Mouse (Mus musculus) forebrain, embryonic 15.5 days (tissue): ENCODE measurements around the gene Slc20a1. TPM values are rescaled to one million over a fixed set of nuclear protein-coding genes. Genes with fewer than 3 reads are reported as not detected.

ENCODE experiments used
- ATAC-seq: fragments of 200-750 bp; cut with Nextera tagmentation; replicated peaks from 2 replicates; pipeline ENCODE4 v1.8.0; 2017; ENCODE audit warnings: mild to moderate bottlenecking, moderate TSS enrichment, moderate library complexity
- H3K27ac ChIP-seq: fragments of 300-500 bp; sonication (generic); replicated peaks from 2 replicates; pipeline ENCODE4 v1.5.1; 2015; ENCODE audit warnings: mild to moderate bottlenecking, inconsistent platforms
- H3K27me3 ChIP-seq: fragments of 300-500 bp; sonication (generic); 2 replicates; pipeline ENCODE4 v1.6.1; 2015; ENCODE audit warnings: inconsistent platforms
- H3K36me3 ChIP-seq: fragments of 300-500 bp; sonication (generic); 2 replicates; pipeline ENCODE4 v1.6.1; 2015; ENCODE audit warnings: mild to moderate bottlenecking, inconsistent platforms
- H3K4me1 ChIP-seq: fragments of 300-500 bp; sonication (generic); 2 replicates; pipeline ENCODE4 v1.6.1; 2015; ENCODE audit warnings: inconsistent platforms
- H3K4me2 ChIP-seq: fragments of 300-500 bp; sonication (generic); replicated peaks from 2 replicates; pipeline ENCODE4 v1.6.1; 2015; ENCODE audit warnings: mild to moderate bottlenecking, inconsistent platforms
- H3K4me3 ChIP-seq: fragments of 300-500 bp; sonication (generic); 2 replicates; pipeline ENCODE4 v1.5.1; 2015; ENCODE audit warnings: mild to moderate bottlenecking, inconsistent platforms
- H3K9ac ChIP-seq: fragments of 300-500 bp; sonication (generic); replicated peaks from 2 replicates; pipeline ENCODE4 v1.6.1; 2015; ENCODE audit warnings: mild to moderate bottlenecking, inconsistent platforms
- H3K9me3 ChIP-seq: fragments of 300-500 bp; sonication (generic); 2 replicates; pipeline ENCODE4 v1.6.1; 2016; ENCODE audit warnings: inconsistent platforms
- WGBS: fragments of 180-500 bp; shearing (Covaris S2); methylation state at CpG from one replicate; pipeline ENCODE4 v1.1.7; 2015; ENCODE audit warnings: mixed read lengths; 5-methylcytosine and 5-hydroxymethylcytosine counted together
- polyA plus RNA-seq: library from polyadenylated mRNA; unstranded; fragments of >200 nt; fragmentation: Nextera tagmentation; extraction: Ambion mirVana; gene quantifications from 2 replicates; pipeline ENCODE4 v1.2.1, GENCODE M21; 2015

The Slc20a1 gene
- polyA plus RNA-seq, 1 experiment from 2014 or later: 58.8 TPM

DNA sequence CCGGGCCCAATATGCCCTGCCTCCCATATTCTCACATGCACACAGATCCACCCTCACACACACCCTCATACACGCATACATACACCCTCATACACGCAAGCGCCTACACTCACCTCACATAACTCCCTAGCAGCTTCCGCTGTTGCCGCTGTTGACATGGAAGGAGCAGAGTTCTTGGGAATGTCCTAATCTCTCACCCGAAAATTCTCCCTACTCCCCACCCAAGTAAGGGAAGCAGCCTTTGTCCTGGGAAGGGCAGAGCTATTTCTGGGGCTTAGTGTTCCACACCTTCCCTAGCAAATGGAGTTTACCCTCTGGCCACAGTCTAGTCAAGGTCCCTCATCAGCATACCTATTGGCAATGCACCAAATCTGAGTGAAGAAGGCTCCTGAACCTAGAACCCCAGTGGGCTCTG, 49.1 kb downstream of the Slc20a1 start:
- Histone ChIP-seq H3K36me3 (no peaks in the 10 kb centered on the region), H3K4me3 (no peak overlapping the region), H3K4me2 (no peak overlapping the region), H3K27ac (no peak overlapping the region), H3K9ac (no peak overlapping the region), H3K4me1 (no peaks in the 10 kb centered on the region), H3K9me3 (no peaks in the 10 kb centered on the region), H3K27me3 (no peaks in the 10 kb centered on the region)
- 91% methylated on average over 7 of the region's 7 CpGs for WGBS
- no peak for ATAC-seq

DNA sequence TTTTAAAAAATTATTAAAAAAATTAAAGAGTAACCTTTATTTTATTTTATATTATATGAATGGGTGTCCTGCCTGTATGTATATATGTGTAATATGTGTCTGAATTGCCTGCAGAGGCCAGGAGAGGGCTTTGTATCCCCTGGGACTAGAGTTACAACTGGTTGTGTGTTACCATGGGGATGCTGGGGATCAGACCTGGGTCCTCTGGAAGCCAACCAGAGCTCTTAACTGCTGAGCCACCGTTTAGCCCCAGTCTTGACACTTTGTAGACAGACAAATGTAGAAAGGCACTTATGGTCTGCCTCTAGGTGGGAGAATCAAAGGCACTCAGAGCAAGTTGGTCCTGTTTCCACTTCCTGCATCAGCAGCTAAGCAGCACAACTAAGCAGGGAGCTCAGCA, 50.8 kb downstream of the Slc20a1 start:
- Histone ChIP-seq H3K27ac (no peak overlapping the region), H3K36me3 (no peaks in the 10 kb centered on the region), H3K9ac (no peak overlapping the region), H3K9me3 (no peaks in the 10 kb centered on the region), H3K27me3 (no peaks in the 10 kb centered on the region), H3K4me3 (no peak overlapping the region), H3K4me2 (no peak overlapping the region), H3K4me1 (no peaks in the 10 kb centered on the region)
- 62% methylated on average over 1 of the region's 1 CpGs for WGBS
- ATAC-seq: no peak

DNA sequence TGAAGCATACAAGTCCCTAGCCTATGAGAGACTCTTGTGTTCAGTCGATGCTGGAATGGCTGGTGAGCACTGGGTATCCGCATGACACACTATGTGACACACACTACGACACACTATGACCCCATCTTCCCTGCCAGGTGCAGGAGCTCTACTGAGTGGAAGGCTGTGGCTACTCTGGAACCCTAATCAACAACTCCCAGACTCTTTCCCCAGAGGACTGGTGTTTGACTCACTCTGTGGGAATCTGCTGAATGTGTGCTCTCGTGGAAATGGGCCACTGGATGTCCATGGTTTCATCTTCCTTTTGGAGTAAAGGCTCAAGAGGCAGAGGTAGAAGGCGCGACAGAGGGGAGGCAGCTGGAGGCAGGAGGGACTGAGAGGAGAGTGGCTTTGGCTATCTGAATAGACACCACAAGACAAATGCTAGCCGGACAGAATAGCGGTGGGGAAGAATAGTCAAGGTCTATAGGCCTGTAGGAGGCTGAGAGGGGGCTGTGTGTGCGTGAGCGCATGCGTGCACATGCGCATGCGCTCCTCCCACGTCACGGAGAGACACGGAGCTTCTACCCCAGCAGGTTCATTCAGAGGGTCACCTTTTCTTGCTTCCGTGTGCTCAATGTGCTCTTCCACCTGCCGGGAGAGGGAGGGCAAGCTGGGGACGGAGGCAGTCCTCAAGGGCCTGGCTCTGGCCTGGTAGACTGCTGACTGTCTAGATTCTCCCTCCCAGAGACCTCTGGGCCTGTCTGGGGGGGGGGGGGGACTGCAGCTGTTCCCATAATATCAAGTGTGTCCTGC, 54.5 kb downstream of the Slc20a1 start:
- Histone ChIP-seq H3K9ac (no peak overlapping the region), H3K27me3 (no peaks in the 10 kb centered on the region), H3K27ac (no peak overlapping the region), H3K4me1 (no peaks in the 10 kb centered on the region), H3K36me3 (no peaks in the 10 kb centered on the region), H3K4me2 (no peak overlapping the region), H3K9me3 (no peaks in the 10 kb centered on the region), H3K4me3 (no peak overlapping the region)
- ATAC-seq: no peak
- WGBS: 90% methylated on average over 19 of the region's 19 CpGs

DNA sequence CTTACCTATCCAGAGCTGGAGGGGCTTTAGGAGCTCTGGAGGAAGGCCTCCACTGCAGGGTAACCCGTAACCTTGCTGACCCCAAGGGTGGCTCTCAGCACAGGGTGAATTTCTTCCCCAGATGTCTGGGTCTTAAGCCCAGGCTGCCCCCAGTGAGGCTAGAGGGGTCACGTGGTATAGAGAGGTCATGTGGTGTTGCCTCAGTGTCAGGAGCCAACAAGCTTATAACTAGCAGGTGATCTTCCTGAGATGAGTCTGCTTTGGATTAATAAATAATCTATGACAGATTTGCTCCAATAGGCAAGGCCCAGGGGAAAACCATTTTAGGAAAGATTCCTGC, 55.0 kb downstream of the Slc20a1 start:
- no peak overlapping the region for H3K9ac ChIP-seq
- H3K36me3 ChIP-seq: no peaks in the 10 kb centered on the region
- H3K27ac ChIP-seq: no peak overlapping the region
- 85% methylated on average over 2 of the region's 2 CpGs for WGBS
- no peaks in the 10 kb centered on the region for H3K9me3 ChIP-seq
- no peaks in the 10 kb centered on the region for H3K4me1 ChIP-seq
- H3K27me3 ChIP-seq: no peaks in the 10 kb centered on the region
- ATAC-seq: no peak
- H3K4me2 ChIP-seq: no peak overlapping the region
- no peak overlapping the region for H3K4me3 ChIP-seq

DNA sequence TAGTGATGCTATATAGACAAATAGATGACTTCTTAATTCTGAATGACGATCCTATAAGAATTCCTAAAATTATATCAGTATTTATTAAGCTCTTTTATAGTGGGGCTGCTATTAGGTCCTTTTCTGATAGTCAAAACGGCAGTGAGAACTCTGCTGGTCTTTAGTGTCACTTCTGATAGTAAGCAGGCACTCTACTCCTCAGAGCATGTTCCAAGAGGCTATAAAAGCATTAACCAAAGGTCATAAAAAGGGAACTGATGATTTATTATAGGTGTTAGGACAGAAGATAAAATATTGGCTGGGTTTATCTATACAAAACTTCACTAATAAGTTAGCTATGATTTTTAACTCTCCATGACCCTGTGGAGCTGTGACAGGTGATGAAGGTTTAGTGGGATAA, 55.5 kb downstream of the Slc20a1 start:
- Histone ChIP-seq H3K36me3 (no peaks in the 10 kb centered on the region), H3K4me3 (no peak overlapping the region), H3K9me3 (no peaks in the 10 kb centered on the region), H3K27me3 (no peaks in the 10 kb centered on the region), H3K9ac (no peak overlapping the region), H3K4me2 (no peak overlapping the region), H3K4me1 (no peaks in the 10 kb centered on the region), H3K27ac (no peak overlapping the region)
- no peak for ATAC-seq
- WGBS: 82% methylated on average over 2 of the region's 2 CpGs

DNA sequence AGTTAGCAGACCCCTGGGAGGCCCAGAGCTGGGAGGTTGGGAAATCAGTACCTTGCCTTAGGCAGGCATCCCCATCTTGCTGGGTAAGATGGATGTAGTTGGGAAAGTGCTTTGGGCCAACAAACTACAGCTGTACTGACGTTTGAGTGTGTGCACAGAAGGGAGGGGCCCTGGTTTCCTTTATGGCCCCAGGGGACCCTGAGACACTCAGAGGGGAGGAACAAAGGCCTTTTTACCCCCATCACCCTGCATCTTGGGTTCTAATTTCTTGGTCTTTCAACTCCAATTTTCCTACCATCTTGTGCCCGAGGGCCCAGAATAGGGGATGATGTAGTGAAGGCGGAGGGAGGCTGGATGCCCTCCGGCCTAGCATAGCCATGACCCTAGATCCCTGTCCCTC, 57.4 kb downstream of the Slc20a1 start:
- no peaks in the 10 kb centered on the region for H3K9me3 ChIP-seq
- no peak overlapping the region for H3K4me2 ChIP-seq
- ATAC-seq: no peak
- no peak overlapping the region for H3K27ac ChIP-seq
- no peaks in the 10 kb centered on the region for H3K27me3 ChIP-seq
- WGBS: 73% methylated on average over 4 of the region's 4 CpGs
- H3K36me3 ChIP-seq: no peaks in the 10 kb centered on the region
- no peak overlapping the region for H3K4me3 ChIP-seq
- H3K9ac ChIP-seq: no peak overlapping the region
- H3K4me1 ChIP-seq: no peaks in the 10 kb centered on the region

DNA sequence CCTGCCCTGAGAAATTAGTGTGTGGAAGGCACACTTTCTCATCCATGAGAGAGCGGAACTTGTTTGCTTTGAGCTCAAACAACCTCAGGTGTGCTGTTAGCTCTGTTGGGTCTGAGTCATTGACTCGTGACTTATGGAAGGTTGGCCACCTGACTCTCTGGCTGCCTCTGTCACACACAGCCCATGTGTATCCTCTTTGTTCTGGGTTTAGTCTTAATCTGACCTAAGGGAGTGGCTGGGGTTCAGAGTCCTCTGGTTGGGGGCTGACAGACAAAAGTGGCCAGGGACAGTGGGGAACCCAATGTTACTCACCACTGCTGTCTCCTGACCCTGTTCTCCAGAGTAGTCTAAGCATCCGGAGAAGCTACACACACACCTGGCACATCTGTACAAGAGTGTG, 59.5 kb downstream of the Slc20a1 start:
- Histone ChIP-seq H3K27me3 (no peaks in the 10 kb centered on the region), H3K4me1 (no peaks in the 10 kb centered on the region), H3K9ac (no peak overlapping the region), H3K9me3 (no peaks in the 10 kb centered on the region), H3K36me3 (no peaks in the 10 kb centered on the region), H3K4me3 (no peak overlapping the region), H3K4me2 (no peak overlapping the region), H3K27ac (no peak overlapping the region)
- peak; percentile 26; the same call in 1 of the 2 replicates for ATAC-seq
- 93% methylated on average over 3 of the region's 3 CpGs for WGBS

DNA sequence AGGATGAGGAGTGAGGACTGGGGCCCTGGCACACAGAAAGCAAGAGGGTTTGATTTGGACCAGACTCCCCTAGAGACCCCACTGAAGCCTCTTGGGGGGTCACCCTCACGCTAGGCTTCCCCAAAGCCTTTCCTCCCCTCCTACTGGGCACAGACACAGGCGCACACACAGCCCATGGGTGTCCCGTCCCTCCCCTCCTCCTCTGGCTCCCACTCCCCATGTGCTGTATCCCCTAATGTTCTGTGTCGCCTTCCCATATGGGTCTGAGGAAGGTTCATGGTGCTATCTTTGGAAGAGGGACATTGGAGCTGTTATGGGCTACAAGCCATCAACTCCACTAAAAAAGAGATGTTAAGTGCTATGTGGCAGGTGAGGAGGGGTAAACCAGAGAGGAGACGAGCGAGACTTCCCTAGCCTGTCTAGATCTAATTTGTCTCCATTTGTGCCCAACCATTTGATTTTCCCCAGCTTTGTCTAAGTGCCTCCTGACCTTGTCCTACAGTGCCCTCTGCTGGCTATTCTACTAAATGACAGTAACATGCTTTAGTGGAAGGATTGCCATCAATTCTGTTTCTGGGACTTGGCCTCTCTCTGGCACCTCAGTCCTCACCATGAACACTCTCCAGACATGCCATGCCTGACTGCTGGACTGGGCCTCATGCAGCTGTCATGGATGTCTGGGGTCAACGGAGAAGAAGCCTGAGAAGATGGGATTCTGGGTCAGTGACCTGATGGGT, 60.1 kb downstream of the Slc20a1 start:
- H3K27me3 ChIP-seq: no peaks in the 10 kb centered on the region
- no peak overlapping the region; the same call in 1 of the 2 replicates for H3K9ac ChIP-seq
- WGBS: 36% methylated on average over 7 of the region's 7 CpGs
- no peak overlapping the region for H3K27ac ChIP-seq
- no peaks in the 10 kb centered on the region for H3K4me1 ChIP-seq
- no peaks in the 10 kb centered on the region for H3K36me3 ChIP-seq
- peak; percentile 84 for ATAC-seq
- no peak overlapping the region for H3K4me3 ChIP-seq
- H3K4me2 ChIP-seq: peak overlapping the region; percentile 28
- H3K9me3 ChIP-seq: no peaks in the 10 kb centered on the region

GRCm38 (mm10) chr2:129260646-129261045, 62.1 kb downstream of the Slc20a1 start:
- no peak for ATAC-seq
- H3K9ac ChIP-seq: no peak overlapping the region
- WGBS: 78% methylated on average over 3 of the region's 3 CpGs

More at GRCm38 (mm10) chr2:129260646-129261045, 62.1 kb downstream of the Slc20a1 start:
- no peaks in the 10 kb centered on the region for H3K4me1 ChIP-seq
- H3K4me2 ChIP-seq: no peak overlapping the region
- H3K36me3 ChIP-seq: no peaks in the 10 kb centered on the region
- no peak overlapping the region for H3K4me3 ChIP-seq
- H3K9me3 ChIP-seq: no peaks in the 10 kb centered on the region
- H3K27me3 ChIP-seq: no peaks in the 10 kb centered on the region
- H3K27ac ChIP-seq: no peak overlapping the region

Other genes with a start within 250 kb of the Slc20a1 start
- gene Zc3h6, start 231.4 kb upstream of the Slc20a1 start, polyA plus RNA-seq: 4.8 and 5.4 TPM in 2 replicates
- 24.4 and 26.3 TPM in 2 replicates for gene Gm10762, start 231.0 kb upstream of the Slc20a1 start, polyA plus RNA-seq
- 0.25 and 0.36 TPM in 2 replicates for gene Vinac1, start 150.6 kb upstream of the Slc20a1 start, polyA plus RNA-seq
- 31.7 and 32.4 TPM in 2 replicates for gene Ttl, start 132.8 kb upstream of the Slc20a1 start, polyA plus RNA-seq
- 17.8 and 19.5 TPM in 2 replicates for gene Polr1b, start 97.8 kb upstream of the Slc20a1 start, polyA plus RNA-seq
- gene Chchd5, start 69.1 kb upstream of the Slc20a1 start, polyA plus RNA-seq: 22.5 and 26.2 TPM in 2 replicates
- 22.2 and 24.3 TPM in 2 replicates for gene Ckap2l, start 98.4 kb downstream of the Slc20a1 start, polyA plus RNA-seq
- gene Il1a, start 111.2 kb downstream of the Slc20a1 start, polyA plus RNA-seq: 0.26 and 0.29 TPM in 2 replicates
- gene Il1b, start 172.4 kb downstream of the Slc20a1 start, polyA plus RNA-seq: not detected in 2 replicates